Mouse (Mus musculus) erythroblast, embryonic 14.5 days (primary cell): ENCODE measurements around the gene Pabpc1l.

Source experiments
- GATA1 ChIP-seq: IDR thresholded peaks from 2 replicates; pipeline ENCODE4 v1.6.1; 2012; ENCODE audit warnings: low read length, inconsistent platforms, mixed read lengths
- TAL1 ChIP-seq: IDR thresholded peaks from 3 replicates; pipeline ENCODE4 v1.6.1; 2012; ENCODE audit warnings: low read length, inconsistent platforms, mixed read lengths

GRCm38 (mm10) chr2:164036520-164037019 lies 11.3 kb downstream of the Pabpc1l start:
- no peak for TF ChIP-seq GATA1
- no peak for TF ChIP-seq TAL1
